Mouse (Mus musculus) T-helper 17 cell (primary cell): ENCODE data around the gene Fam111a.

Source experiments
- in situ Hi-C, 2 experiments: fragments of 300-600 bp; cut with MboI, MseI; formaldehyde crosslinking; loops; 1 replicate in 1 of 2; 2 replicates in 1 of 2; pipeline ENCODE4 v1.15.1; 2025; ENCODE audit warnings: high pct_unique_total_duplicates in 2 of 2

Gene Fam111a

DNA sequence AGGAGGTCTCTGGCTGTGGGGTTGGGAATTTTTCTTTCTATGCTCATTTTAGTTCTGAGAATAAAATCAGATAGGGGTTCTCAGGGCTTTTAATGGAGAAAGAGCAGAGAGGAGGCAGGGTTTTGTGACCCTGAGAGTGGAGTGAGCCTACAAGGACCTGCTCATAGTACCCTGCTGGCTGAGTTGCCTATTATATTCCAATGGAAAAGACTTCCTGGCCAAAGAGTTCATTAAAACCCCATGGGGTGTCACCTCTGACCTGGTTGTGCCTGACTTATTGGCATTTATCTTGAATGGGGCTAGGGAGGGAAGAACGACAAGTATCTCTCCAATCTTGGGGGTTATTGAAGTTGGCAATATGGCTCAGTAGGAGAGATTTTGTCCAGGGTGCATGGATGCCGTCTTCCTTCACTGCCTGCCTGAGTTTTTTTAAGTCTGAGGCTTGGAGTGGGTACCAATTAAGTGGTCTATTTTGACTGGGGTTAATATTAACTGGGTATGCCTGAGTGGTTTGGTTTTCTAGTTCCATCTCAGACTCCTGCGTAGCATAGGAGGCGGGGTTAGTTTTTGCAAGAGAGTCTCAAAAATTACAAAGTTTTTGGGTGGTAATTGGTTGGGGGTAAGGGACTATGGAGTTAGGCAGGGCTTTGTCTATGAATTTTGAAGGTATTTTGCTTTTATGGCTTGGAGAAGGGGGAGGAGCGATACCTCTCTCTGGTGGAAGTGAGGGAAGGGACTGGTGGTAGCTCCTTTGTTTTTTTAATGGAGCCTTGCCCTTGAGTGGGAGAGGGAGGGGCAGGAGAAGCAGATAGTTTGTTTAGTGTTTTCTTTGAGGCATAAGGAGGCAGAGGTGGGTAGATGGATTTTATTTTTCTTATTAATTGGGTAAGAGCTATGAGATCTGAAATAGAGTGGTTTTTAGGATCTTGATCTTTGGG lies 4.7 kb downstream of the Fam111a start:
- in situ Hi-C loops = no loop called here

GRCm38 (mm10) chr19:12556293-12556692 lies 10.8 kb downstream of the Fam111a start:
- in situ Hi-C loops = loop anchor here in 1 of 2 experiments (5.0 kb wide), 1 partner anchor 36 kb away; no protein-coding TSS in a partner anchor

DNA sequence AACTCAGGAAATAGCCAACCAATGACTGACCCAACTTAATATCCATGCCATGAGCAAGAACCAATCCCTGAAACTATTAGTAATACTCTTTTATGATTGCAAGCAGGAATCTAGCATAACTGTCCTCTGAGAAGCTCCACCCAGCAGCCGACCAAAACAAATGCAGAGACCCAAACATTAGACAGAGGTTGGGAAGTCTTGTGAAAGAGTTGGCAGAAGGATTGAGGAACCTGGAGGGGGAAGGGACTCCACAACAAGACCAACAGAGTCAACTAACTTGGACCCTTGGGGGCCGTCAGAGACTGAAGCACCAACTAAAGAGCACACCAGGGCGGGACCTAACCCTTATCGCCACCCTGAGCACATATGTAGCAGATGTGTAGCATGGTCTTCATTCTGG lies 12.7 kb downstream of the Fam111a start:
- in situ Hi-C loops = loop anchor here in 1 of 2 experiments (5.0 kb wide), 1 partner anchor 34 kb away; no protein-coding TSS in a partner anchor

DNA sequence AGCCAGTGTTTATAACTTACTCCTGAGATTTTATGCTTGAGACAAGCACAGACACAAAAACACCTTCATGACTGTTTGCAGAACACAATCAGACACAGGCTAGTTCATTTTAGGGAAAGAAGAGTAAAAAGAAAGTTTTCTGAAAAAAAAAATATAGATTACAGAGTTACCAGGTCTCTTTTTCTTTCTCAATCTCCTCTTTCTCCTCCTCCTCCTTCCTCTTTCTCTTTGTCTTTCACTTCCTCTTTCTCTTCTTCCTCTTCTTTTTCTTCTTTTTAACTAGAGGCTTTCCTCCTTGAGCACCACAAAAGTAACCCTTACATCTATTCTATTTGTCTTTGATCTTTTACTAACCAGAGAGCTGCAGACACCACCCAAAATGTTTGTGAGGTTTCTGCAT lies 18.7 kb downstream of the Fam111a start:
- in situ Hi-C loops = no loop called here

GRCm38 (mm10) chr19:12567011-12567410 lies 21.5 kb downstream of the Fam111a start:
- in situ Hi-C loops = no loop called here

DNA sequence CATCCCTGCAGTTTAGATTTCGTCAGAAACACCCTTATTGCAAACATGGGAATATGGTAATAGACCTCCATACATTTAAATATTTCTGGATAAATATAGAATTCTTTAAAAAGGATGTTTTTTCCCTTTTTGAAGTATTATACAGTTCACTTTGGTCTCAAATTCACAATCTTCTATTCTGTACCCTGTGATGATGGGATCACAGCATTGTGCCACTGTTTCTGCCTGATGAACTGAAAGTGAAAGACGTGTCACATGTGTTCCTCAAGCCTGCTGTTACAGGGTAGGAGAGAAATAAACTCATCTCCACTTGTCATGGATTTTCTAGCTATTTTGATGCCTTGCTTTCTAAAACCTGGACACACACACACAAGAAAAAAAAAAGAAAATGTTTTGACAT lies 25.3 kb downstream of the Fam111a start:
- in situ Hi-C loops = loop anchor here (5.0 to 10.0 kb wide), 5 partner anchors 99 to 566 kb away; no protein-coding TSS in a partner anchor

DNA sequence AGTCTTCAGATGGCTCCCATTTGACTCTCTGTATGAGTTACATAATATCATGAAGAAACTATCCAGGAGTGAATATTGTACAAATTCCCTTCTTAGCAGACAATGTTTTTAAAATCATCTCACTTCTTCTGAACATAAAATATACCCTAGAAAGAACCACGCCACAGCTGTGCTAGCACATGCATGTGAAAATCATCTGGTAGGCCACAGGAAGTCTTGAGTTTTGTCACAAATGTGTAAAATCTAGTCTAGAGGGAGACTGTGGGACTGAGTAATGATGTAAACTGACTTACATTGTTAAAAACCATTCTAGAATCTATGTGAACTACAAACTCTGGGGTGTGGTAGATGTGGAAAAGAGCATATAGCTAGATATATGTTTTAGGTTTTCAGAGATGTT lies 26.1 kb downstream of the Fam111a start:
- in situ Hi-C loops = loop anchor here (5.0 to 10.0 kb wide), 5 partner anchors 99 to 567 kb away; no protein-coding TSS in a partner anchor

- in situ Hi-C loops = loop anchor here (5.0 to 10.0 kb wide), 5 partner anchors 100 to 568 kb away; no protein-coding TSS in a partner anchor
Observed at GRCm38 (mm10) chr19:12572614-12573265, 27.2 kb downstream of the Fam111a start.

DNA sequence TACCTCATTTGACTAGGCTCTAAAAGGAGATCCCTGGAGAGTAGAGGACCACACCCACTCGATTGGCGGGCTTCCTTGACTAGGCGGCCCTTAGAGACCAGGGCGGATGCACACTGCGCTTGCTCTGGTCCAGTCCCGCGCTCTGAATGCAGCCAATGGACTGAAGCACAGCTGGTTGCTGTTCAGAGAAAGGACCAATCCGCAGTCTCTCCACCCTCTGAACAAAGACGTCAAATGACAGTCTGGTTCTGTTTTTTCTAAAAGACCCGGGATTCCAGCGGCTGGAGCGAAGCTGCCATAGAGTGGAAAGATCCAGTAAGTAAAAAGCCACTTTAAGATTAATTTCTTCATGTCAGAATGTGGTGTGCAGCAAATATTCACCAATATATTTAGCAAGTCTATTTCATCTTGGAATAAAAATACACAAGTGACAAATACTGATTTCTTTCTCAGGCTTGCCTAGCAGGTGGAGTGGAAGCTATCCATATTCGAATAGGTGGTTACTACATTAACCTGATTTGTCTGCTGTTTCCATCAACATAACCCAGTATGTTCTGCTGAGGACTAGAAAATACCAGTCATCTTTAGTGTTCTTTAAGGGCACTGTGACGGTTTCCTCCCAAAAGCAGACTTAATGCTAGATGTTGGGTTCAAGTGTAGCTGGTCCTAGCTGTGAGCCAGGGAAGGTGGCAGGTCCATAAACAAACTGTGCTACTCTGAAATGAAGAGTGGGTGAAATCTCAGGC lies 27.9 kb downstream of the Fam111a start:
- in situ Hi-C loops = loop anchor here (5.0 to 10.0 kb wide), 5 partner anchors 101 to 569 kb away; no protein-coding TSS in a partner anchor

DNA sequence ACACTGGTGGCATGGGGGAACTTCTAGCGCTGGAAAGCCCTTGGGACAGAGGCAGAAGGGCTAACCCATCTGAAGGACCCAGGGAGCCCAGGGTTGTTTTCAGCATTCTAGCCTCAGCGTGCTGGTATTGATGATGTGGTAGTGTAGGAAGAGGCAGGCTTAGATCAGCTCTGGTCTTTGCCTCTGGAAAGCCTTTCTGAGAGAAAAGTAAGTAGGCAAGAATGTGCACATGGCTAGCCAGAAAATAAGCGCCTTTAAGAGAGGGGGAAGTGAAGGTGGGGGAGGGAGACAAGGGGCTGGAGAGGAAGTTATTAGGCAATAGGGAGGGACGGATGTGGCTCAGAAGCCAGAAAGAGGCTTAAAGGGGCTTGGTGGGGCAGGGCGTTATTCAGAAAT lies 28.5 kb downstream of the Fam111a start:
- in situ Hi-C loops = loop anchor here (5.0 to 10.0 kb wide), 5 partner anchors 102 to 569 kb away; no protein-coding TSS in a partner anchor

DNA sequence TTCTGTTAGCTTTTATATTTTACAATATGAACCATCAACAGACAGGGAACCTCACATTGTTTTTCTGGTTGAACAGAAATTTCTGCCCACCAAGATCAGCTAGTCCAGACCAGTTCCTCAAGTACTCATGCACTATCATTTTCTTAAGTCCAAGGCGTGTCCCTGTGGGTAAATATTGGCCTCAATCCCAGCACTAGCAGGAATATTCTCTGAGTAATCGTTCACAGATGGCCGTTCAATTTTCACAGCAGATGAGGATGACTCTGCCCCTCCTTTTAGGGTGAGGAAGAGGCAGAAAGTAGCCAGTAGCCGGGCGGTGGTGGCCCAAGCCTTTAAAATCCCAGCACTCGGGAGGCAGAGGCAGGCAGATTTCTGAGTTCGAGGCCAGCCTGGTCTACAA lies 29.6 kb downstream of the Fam111a start:
- in situ Hi-C loops = loop anchor here (10.0 kb wide), 3 partner anchors 230 to 570 kb away; no protein-coding TSS in a partner anchor

DNA sequence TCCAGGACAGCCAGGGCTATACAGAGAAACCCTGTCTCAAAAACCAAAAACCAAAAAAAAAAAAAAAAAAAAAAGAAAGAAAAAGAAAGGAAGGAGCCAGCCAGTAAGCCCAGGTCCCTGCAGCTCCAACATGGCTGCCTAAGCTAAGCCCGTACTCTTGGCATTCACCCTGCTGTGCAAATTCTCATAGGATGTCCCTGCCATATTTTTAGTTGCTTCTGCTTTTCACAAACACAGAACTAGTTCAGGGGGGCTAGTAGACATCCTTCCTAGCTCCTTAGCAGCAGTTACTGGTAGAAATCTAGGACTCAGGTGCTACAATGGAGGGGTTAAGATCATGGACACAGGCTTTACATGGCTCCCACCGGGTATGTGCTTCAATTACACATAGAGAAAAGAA lies 30.0 kb downstream of the Fam111a start:
- in situ Hi-C loops = loop anchor here (10.0 kb wide), 3 partner anchors 229 to 571 kb away; no protein-coding TSS in a partner anchor

GRCm38 (mm10) chr19:12576639-12577038 lies 31.1 kb downstream of the Fam111a start:
- in situ Hi-C loops = loop anchor here (10.0 kb wide), 3 partner anchors 228 to 572 kb away; no protein-coding TSS in a partner anchor

DNA sequence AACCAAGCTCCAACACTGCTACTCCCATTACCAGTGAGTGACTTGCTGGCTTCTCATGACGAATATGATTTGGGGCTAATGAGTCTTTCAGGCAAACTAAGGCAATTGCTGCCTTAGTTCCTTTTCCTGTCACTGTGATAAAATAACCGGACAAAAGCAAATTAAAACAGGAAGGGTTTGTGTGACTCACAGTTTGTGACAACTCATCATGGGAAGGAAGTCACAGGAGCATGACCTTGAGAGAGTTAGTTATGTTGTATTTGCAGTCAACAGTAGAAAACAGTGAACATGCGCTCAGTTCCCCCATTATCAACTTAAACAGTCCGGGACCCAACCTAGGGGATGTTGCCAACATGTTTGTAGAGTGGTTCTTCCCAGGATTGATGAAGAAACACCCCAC lies 39.8 kb downstream of the Fam111a start:
- in situ Hi-C loops = no loop called here

DNA sequence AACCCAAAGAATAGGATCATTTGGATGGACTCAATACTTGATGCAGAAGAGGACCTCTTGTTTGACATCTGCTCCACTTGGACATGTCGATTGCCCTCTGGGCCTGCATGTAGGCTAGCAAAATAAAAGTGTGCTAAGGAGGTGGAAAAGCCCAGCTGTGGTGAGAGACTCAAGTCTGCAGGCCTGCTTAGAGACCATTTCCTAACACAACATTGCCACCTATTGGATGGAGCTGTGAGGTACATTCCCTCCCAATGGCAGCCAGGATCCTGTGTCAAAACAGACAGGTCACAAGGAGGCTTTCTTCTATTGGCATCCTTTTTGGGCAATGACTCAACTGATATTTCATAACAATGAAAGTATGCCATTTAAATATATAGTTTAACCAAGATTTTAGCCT lies 46.4 kb downstream of the Fam111a start:
- in situ Hi-C loops = loop anchor here (5.0 to 10.0 kb wide), 3 partner anchors 35 to 233 kb away; no protein-coding TSS in a partner anchor

- in situ Hi-C loops = loop anchor here in 1 of 2 experiments (10.0 kb wide), 1 partner anchor 230 kb away; no protein-coding TSS in a partner anchor
Observed at GRCm38 (mm10) chr19:12595135-12595529, 49.6 kb downstream of the Fam111a start.

- in situ Hi-C loops = loop anchor here in 1 of 2 experiments (10.0 kb wide), 1 partner anchor 229 kb away; no protein-coding TSS in a partner anchor
Observed at GRCm38 (mm10) chr19:12595530-12596289, 50.2 kb downstream of the Fam111a start.

DNA sequence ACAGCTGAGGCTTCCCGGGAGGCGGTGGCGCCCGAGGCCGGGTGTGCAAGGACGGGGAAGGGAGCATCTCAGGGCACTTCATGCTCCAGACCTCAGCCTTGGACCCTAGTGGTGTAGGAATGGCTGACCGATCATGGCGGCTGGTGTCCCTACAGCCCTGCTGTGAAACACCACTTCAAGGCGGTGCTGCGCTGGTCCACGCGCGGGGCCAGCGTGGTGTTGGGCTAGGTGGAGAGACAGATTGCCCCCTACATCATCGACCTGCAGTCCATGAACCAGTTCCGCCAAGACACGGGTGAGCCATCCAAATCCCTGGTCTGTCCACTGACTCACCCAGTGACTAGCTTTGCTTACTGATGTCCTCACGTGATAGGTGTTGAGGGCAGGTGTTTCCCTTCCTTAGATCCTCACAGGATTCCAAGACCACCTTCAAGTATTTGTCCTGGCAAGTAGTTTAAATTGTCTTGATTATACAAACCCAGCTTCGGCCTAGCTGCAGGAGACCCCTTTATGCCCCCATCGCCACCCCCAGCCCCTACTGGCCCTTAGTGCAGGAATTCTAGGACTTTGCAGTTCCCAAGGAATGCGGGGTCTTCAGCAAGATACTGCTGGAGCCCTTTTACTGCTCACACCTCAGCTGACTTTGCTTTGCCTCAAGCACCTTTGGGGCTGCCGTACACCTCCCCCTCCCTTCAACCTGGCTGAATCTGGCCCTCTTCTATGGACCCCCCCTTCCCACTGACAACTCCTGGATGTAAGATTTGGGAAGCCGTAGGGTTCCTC lies 50.9 kb downstream of the Fam111a start:
- in situ Hi-C loops = loop anchor here in 1 of 2 experiments (10.0 kb wide), 1 partner anchor 228 kb away; no protein-coding TSS in a partner anchor

- in situ Hi-C loops = loop anchor here in 1 of 2 experiments (10.0 kb wide), 1 partner anchor 228 kb away; no protein-coding TSS in a partner anchor
Observed at GRCm38 (mm10) chr19:12597073-12597405, 51.5 kb downstream of the Fam111a start.
